Mouse (Mus musculus): ENCODE results near the gene Hoxb3.

The Hoxb3 gene

GRCm38 (mm10) chr11:96338957-96339855 lies 16.1 kb downstream of the Hoxb3 start:
- DNase-seq (ENCODE audit: low spot score), result no peak

- DNase-seq (ENCODE audit: low spot score), result no peak
These were observed 17.7 kb downstream of the Hoxb3 start for GRCm38 (mm10) chr11:96340698-96341365.

DNA sequence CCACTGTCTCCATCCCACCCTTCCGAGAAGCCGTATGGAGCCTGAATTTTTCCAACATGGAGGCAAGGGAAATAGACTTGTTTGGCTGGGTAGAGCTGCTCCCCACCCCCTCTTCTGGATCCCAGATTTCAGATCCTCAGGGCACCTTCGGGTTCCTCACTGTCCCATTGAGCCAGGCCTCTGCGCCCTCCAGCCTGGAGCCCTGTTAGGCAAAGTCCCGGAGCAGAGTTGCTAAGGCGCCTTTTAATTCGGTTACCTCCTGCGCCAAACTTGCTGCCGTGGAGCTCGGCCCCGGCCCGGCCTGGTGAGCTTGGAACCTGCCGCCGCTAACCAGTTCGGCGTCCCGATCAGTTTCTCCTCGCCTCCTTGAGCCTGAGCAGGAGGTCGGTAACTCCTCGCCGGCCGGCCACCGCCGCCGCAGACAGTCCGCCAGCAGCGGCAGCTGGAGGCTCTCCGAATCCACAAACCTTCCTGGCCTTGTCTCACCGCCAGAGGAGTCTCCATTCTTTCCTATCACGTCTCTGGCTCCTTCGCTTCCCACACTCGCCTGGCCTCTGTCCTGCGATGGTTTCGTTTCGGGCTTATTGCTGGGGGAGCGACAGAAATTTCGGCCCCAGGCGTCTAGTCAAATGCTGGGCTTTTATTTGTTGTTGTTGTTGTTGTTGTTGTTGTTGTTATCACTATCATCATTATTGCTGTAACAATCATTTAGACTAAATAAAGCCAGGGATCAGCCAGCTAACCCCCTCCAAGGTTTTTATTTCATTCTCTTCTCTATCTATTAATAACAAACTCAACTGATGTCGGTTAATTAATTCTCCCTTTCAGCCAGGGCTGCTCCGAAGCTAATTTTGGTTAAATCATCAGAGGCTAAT lies 18.8 kb downstream of the Hoxb3 start:
- DNase-seq (ENCODE audit: low spot score), result peak; percentile 62

DNA sequence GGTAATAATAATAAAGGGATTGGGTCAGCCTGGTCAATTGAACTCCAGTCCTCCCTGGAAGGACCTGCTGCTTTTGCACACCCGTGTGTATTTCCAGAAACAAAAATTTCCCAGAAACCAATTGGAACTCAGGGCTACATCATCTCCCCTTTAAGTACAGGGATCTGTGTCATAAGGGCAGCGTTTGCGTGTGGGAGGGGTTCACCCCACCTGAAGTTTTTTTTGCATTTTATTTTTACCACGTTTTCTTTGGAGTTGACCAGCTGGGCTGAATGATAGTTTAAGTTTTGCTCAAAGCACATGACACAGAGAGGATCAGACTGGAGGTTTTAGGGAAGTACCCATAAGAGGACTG lies 19.4 kb downstream of the Hoxb3 start:
- no peak for DNase-seq (ENCODE audit: low spot score)

DNA sequence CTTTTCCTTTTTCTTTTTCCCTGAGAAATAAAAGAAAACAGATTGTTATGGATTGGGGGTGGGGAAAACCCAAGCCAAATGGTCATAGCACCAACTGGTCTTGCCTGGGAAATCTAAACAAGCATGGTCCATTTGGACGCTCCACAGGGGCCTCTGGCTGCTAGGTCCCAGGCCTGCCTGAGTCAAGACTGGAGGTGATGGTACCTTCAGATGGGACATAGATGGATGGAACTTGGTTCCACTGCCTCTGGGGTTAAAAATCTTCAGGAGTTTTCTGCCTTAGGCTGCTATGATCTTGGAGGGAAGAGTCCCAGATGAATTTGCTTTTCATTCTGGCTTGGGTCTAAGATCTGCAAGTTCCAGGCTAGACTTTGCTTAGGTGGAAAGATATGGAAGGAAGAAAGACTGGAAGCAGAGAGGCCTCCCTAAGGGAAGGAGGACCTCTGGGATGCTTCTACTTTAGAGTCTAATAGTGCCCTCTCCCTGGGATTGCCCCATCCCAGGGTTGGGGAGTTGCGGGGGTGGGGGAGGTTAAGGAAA lies 20.1 kb downstream of the Hoxb3 start:
- no peak for DNase-seq (ENCODE audit: low spot score)

GRCm38 (mm10) chr11:96344061-96344877 lies 21.1 kb downstream of the Hoxb3 start:
- no peak for DNase-seq (ENCODE audit: low spot score)

- no peak for DNase-seq (ENCODE audit: low spot score)
These were observed 21.7 kb downstream of the Hoxb3 start for GRCm38 (mm10) chr11:96344878-96345159.

- DNase-seq (ENCODE audit: low spot score), result no peak
These were observed 22.2 kb downstream of the Hoxb3 start for GRCm38 (mm10) chr11:96345220-96345892.

DNA sequence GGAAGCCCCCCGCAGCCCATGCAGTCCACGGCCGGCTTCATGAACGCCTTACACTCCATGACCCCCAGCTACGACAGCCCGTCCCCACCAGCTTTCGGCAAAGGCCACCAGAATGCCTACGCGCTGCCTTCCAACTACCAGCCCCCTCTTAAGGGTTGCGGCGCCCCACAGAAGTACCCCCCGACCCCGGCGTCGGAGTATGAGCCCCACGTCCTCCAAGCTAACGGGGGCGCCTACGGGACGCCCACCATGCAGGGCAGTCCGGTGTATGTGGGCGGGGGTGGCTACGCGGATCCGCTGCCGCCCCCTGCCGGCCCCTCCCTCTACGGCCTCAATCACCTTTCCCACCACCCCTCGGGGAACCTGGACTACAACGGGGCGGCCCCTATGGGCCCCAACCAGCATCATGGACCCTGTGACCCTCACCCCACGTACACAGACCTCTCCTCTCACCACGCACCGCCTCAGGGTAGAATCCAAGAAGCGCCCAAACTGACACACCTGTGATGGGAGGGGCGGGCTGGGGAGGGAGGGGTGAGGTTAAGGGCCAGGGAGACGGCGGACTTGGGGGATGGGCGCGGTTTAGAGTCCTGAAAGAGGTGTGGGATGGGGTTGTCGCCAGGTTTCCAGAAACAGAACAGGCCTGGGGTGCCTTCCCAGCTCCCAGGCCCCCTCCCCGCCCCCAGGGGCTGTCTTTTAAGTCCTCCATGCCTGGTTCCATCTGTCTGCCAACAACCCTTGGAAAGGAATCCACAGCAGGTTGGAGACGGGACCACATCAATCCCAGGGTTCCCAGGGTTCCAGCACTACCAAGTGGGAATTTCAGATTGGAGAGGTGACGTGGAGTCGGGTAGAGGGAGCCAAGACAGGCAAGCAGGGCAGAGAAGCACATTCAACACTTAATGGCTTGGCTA lies 23.0 kb downstream of the Hoxb3 start:
- DNase-seq (ENCODE audit: low spot score), result no peak

DNA sequence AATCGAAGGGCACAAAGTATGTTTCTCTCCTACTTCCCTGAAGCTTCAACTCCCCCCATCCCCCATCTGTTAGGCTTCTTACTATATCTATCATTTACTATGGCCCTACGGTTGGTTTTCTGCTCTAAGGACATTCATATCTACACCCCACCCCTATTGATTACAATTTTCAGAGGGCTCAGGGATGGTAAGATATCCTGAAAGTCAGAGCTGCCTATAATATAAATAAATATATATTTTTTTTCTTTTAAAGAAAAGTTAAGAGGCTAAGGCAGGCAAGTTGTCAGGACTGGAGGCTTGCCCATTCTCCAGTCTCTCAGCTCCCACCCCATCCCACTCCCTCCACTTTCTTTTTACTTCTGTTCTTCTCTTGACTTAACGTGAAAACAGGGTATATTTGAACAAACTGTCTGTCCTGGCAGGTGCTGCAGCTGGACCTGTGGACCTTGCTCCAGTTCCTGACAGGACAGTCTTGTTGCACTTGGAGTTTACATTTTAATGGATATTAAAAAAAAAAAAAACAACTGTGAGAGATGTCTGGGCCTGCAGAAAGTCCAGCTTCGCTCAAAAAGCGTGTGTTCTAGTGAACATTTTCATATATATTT lies 23.9 kb downstream of the Hoxb3 start:
- DNase-seq (ENCODE audit: low spot score), result no peak

GRCm38 (mm10) chr11:96347717-96348116 lies 24.6 kb downstream of the Hoxb3 start:
- DNase-seq (ENCODE audit: low spot score), result no peak

GRCm38 (mm10) chr11:96348141-96348928 lies 25.2 kb downstream of the Hoxb3 start:
- DNase-seq (ENCODE audit: low spot score), result no peak

GRCm38 (mm10) chr11:96348988-96349387 lies 25.9 kb downstream of the Hoxb3 start:
- no peak for DNase-seq (ENCODE audit: low spot score)

GRCm38 (mm10) chr11:96349491-96350340 lies 26.6 kb downstream of the Hoxb3 start:
- no peak for DNase-seq (ENCODE audit: low spot score)

DNA sequence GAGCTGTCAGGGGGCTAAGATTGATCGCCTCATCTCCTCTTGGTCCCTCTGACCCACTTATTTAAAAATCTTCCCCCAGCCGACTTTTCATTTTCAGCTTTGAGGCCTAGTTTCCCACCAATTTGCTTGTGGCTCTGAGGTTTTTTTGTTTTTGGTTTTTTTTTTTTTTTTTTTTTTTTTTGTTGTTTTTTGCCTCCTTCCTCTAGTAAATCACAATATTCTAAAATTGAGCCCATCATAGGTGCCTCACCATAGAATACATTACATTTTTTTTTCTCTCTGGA lies 27.2 kb downstream of the Hoxb3 start, which contains the start of gene Hoxb2:
Gene Hoxb2 (plus strand): TSS at position 185 of the 284 bp plus-strand sequence.
- no peak for DNase-seq (ENCODE audit: low spot score)

GRCm38 (mm10) chr11:96350791-96351190 lies 27.7 kb downstream of the Hoxb3 start:
- DNase-seq (ENCODE audit: low spot score), result no peak

GRCm38 (mm10) chr11:96351312-96351711 lies 28.2 kb downstream of the Hoxb3 start:
- DNase-seq (ENCODE audit: low spot score), result no peak

- DNase-seq (ENCODE audit: low spot score), result no peak
These were observed 28.7 kb downstream of the Hoxb3 start for GRCm38 (mm10) chr11:96351831-96352230.

Data from testis, postnatal 10 days (tissue).